Mouse (Mus musculus) forebrain, embryonic 11.5 days (tissue): ENCODE results near the gene Oxsm. TPM values are rescaled to one million over a fixed set of nuclear protein-coding genes. Genes with fewer than 3 reads are reported as not detected.
A peak's percentile ranks its signal among the peaks of the same experiment; 100 is the strongest.

Experiments
- ATAC-seq: fragments of 200-750 bp; cut with Nextera tagmentation; replicated peaks from 2 replicates; pipeline ENCODE4 v1.8.0; 2017; ENCODE audit warnings: moderate TSS enrichment; ENCODE audit not compliant: low FRiP score
- DNase-seq: peaks from one replicate; pipeline ENCODE4 v3.0.0-alpha.2; 2017; ENCODE audit warnings: low spot score
- H3K27ac ChIP-seq: fragments of 300-500 bp; sonication (generic); 2 replicates; pipeline ENCODE4 v1.5.1; 2014; ENCODE audit warnings: low read depth, low read length
- H3K27me3 ChIP-seq: fragments of 300-500 bp; sonication (generic); 2 replicates; pipeline ENCODE4 v1.6.1; 2014; ENCODE audit warnings: mild to moderate bottlenecking, low read length, mixed read lengths; ENCODE audit not compliant: control insufficient read depth, insufficient read depth
- H3K36me3 ChIP-seq: fragments of 300-500 bp; sonication (generic); 2 replicates; pipeline ENCODE4 v1.6.1; 2014; ENCODE audit warnings: mild to moderate bottlenecking, low read length, moderate library complexity, mixed read lengths; ENCODE audit not compliant: control insufficient read depth, insufficient read depth
- H3K4me1 ChIP-seq: fragments of 300-500 bp; sonication (generic); replicated peaks from 2 replicates; pipeline ENCODE4 v1.6.1; 2014; ENCODE audit warnings: low read length, mixed read lengths; ENCODE audit not compliant: control insufficient read depth, insufficient read depth
- H3K4me2 ChIP-seq: fragments of 300-500 bp; sonication (generic); 2 replicates; pipeline ENCODE4 v1.6.1; 2014; ENCODE audit warnings: low read depth, mild to moderate bottlenecking, low read length, moderate library complexity, mixed read lengths; ENCODE audit not compliant: severe bottlenecking
- H3K4me3 ChIP-seq: fragments of 300-500 bp; sonication (generic); 2 replicates; pipeline ENCODE4 v1.5.1; 2014; ENCODE audit warnings: low read depth, low read length
- H3K9ac ChIP-seq: fragments of 300-500 bp; sonication (generic); 2 replicates; pipeline ENCODE4 v1.6.1; 2014; ENCODE audit warnings: low read length
- H3K9me3 ChIP-seq: fragments of 300-500 bp; sonication (generic); 2 replicates; pipeline ENCODE4 v1.6.1; 2016; ENCODE audit warnings: low read length, mixed read lengths; ENCODE audit not compliant: control insufficient read depth
- WGBS: fragments of 180-500 bp; shearing (Covaris S2); extraction: QIAGEN DNeasy Blood & Tissue Kit; methylation state at CpG from one replicate; pipeline ENCODE4 v1.1.7; 2014; 5-methylcytosine and 5-hydroxymethylcytosine counted together
- polyA plus RNA-seq: library from polyadenylated mRNA; unstranded; fragments of >200 nt; fragmentation: Nextera tagmentation; extraction: Ambion mirVana; gene quantifications from 2 replicates; pipeline ENCODE4 v1.2.1, GENCODE M21; 2014

Oxsm gene
- polyA plus RNA-seq, 1 experiment from 2014 or later, result 1.1 TPM

DNA sequence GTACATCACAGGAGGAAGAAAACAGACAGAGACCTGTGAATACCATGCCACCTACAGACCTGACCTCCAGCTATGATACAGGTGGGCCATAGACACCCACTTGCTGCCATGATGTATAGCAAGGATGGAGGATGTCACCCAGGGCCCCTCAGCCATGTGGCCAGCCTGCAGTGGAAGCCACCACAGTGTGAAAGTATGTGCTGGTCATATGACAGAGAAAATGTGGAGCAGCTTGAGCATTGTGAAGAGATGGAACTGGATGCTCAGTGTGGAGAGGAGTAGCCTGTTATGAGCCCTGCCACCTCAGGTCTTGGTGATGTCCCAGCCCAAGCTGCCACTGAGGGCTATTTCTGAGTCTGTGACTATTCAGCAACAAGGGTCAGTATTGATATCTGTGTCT is 19.0 kb downstream of the Oxsm start:
- DNase-seq (no peak), ATAC-seq (no peak)
- Histone ChIP-seq H3K4me3 (no peak overlapping the region), H3K27me3 (no peaks in the 10 kb centered on the region), H3K9me3 (no peaks in the 10 kb centered on the region), H3K27ac (no peak overlapping the region), H3K36me3 (no peaks in the 10 kb centered on the region), H3K9ac (no peak overlapping the region), H3K4me2 (no peak overlapping the region), H3K4me1 (no peaks in the 10 kb centered on the region)

DNA sequence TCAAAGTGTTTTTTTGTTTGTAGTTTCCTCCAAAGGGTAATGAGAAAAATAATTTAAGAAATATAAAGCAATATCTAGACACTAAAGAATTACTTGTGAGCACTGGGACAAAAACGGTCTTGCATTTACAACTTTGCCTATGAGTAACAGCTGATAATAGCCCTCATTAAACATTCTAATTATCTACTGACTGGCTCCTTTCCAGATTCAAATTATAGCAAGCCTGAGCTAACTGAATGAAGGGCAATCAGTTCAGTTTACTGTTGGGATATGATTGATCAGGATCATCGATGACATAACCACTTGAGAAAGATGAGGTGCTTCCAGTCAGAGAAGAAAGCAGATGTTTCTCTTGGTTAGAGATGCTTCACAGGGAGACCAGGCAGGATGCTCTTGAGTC is 20.2 kb downstream of the Oxsm start:
- Histone ChIP-seq H3K4me3 (no peak overlapping the region), H3K9me3 (no peaks in the 10 kb centered on the region), H3K27me3 (no peaks in the 10 kb centered on the region), H3K36me3 (no peaks in the 10 kb centered on the region), H3K27ac (no peak overlapping the region), H3K4me2 (no peak overlapping the region), H3K9ac (no peak overlapping the region), H3K4me1 (no peaks in the 10 kb centered on the region)
- WGBS, result 82% methylated on average over 2 of the region's 2 CpGs
- ATAC-seq, result no peak
- DNase-seq, result no peak

DNA sequence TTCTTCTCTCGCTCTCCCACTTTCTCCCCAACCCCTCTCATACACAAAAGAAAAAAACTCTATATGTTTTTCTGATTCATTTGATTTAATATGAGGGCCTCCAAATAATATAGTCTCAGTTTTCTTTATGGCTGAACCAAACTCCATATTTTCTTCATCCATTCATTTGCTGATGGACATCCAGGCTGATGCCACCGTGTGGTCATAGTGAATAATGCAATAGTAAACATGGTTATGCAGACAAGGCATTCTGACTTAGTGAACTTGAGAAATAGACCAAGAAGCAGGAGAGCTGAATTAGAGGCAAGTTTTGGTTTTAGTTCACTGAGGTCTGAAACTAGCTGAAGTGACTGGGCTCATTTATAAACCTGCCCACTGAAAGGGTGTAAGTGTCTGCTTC is 30.6 kb downstream of the Oxsm start:
- ATAC-seq (0 out of 2 replicates have a peak, but pooled peaks have one; percentile 10), DNase-seq (no peak)
- Histone ChIP-seq H3K9me3 (no peaks in the 10 kb centered on the region), H3K27ac (no peak overlapping the region), H3K4me1 (no peaks in the 10 kb centered on the region), H3K4me3 (no peak overlapping the region), H3K27me3 (no peaks in the 10 kb centered on the region), H3K9ac (no peak overlapping the region), H3K4me2 (no peak overlapping the region), H3K36me3 (no peaks in the 10 kb centered on the region)
- 58% methylated on average over 2 of the region's 2 CpGs for WGBS

DNA sequence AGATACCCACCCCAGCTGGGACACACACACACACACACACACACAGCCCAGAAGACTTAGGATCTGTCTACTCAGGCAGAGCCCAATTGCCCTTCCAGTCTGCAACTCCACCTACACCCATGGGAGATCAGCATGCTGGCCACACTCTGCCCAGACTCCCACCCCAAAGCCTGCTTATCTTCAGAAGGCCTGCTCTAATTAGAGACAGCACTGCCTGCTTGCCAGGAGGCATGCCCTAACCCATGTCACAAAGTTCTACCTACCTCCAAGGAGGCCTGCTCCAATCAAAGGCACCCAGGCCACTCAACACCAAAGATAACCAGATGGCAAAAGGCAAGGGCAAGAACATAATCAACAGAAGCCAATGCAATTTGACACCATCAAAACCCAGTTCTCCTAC is 41.9 kb downstream of the Oxsm start:
- ATAC-seq, result no peak
- Histone ChIP-seq H3K4me1 (no peaks in the 10 kb centered on the region), H3K9ac (no peak overlapping the region), H3K27me3 (no peaks in the 10 kb centered on the region), H3K4me3 (no peak overlapping the region), H3K36me3 (no peaks in the 10 kb centered on the region), H3K9me3 (no peaks in the 10 kb centered on the region), H3K27ac (no peak overlapping the region), H3K4me2 (no peak overlapping the region)
- DNase-seq, result no peak

DNA sequence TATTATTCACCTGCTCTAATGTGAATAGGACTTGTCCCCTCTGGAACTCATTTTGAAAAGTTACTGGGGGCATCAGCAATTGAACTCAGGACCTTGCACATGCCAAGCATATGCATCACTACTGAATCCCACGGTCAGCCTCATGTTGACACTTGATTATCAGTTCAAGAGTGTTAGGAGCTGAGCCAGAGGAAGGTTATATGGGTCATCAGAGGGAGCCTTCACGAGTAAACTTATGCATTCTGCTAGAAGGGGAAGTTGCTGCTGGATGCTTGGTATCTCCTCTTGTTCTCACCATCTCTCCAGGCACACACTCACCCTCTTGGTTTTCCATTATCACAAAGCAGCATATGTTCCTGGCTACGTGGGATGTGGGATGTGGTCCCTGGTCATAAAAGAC is 47.9 kb downstream of the Oxsm start:
- H3K9ac ChIP-seq, result no peak overlapping the region
- H3K9me3 ChIP-seq, result no peaks in the 10 kb centered on the region
- no peak overlapping the region for H3K4me2 ChIP-seq
- peak overlapping the region; percentile 79; the same call in 1 of the 2 replicates for H3K27ac ChIP-seq
- no peaks in the 10 kb centered on the region for H3K36me3 ChIP-seq
- DNase-seq (no peak), ATAC-seq (peak; percentile 44)
- H3K4me3 ChIP-seq, result no peak overlapping the region
- H3K27me3 ChIP-seq, result no peaks in the 10 kb centered on the region
- H3K4me1 ChIP-seq, result peaks cover 4% of the 10 kb centered on the region; the same call in 1 of the 2 replicates
- 46% methylated on average over 3 of the region's 3 CpGs for WGBS

DNA sequence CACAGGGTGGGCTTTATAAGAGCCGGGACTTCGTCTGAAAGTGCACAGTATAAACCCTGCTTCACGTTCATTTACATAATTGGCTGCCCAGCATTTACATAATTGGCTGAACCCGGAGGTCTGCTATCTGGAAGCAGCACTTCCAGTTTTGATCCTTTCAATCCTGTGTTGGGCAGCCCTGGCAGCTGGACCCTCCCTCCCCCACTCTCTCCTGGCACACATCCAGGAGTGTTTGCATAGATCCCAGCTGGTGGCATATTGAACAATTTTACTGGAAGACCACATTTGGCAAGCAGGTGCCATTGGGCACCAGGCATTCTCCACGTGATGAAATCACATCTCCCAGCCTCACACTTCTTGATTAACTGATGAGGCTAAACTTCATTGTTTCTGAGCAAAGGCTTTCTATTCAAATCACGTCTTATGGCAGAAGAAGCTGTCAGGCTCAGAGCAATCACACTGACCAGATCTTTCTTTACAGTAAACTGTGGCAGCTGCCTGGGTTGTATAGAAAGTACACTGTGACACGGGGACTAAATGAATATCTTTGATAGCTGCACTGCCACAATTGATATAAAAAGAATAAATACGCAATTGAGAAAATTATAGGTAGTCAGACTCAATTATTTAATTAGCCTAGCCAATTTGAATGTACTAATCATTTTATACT is 48.5 kb downstream of the Oxsm start:
- ATAC-seq, result peak; percentile 98
- peak overlapping the region; percentile 88 for H3K27ac ChIP-seq
- DNase-seq, result peak; percentile 95
- H3K27me3 ChIP-seq, result no peaks in the 10 kb centered on the region
- H3K9ac ChIP-seq, result no peak overlapping the region
- WGBS, result 13% methylated on average over 8 of the region's 8 CpGs
- peaks cover 4% of the 10 kb centered on the region; the same call in 1 of the 2 replicates for H3K4me1 ChIP-seq
- H3K4me3 ChIP-seq, result no peak overlapping the region
- H3K9me3 ChIP-seq, result no peaks in the 10 kb centered on the region
- H3K4me2 ChIP-seq, result peak overlapping the region; percentile 19; the same call in 1 of the 2 replicates
- H3K36me3 ChIP-seq, result no peaks in the 10 kb centered on the region

DNA sequence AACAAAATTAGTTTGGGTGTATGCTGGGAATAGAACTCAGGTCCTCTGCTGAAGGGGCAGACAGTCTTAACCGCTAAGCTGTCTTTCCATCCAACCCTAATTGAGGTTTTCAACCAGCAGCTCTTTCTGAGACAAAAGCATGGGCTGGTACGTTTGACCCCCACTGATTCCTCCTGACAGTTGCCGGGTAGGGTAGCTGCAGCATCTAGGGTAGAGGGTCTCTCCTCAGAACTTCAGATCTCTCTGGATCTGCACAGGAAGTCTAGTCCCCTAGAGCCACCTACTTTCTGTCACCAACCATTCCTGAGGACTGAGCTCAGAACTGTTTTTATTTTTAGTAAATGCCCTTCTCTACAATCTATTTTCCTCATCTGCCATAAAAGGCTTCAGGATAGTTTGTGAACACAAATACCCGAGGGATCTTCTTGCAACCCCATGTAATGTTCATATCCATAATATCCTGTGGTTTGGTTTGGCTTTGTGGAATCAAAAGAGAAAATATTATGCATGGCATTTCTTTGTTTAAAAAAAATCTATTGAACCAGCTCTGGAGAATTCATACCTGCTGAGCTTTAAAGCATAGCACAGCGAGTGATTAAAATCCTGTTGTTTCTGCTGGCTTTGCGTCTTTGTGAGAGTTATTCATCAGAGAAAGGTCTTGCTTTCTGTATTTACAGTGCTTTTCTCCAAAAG is 49.2 kb downstream of the Oxsm start:
- Histone ChIP-seq H3K9me3 (no peaks in the 10 kb centered on the region), H3K4me3 (no peak overlapping the region), H3K27me3 (no peaks in the 10 kb centered on the region), H3K4me1 (peaks cover 4% of the 10 kb centered on the region; the same call in 1 of the 2 replicates), H3K9ac (peak overlapping the region; percentile 29; the same call in 1 of the 2 replicates), H3K27ac (peak overlapping the region; percentile 88), H3K36me3 (no peaks in the 10 kb centered on the region), H3K4me2 (peak overlapping the region; percentile 21; the same call in 1 of the 2 replicates)
- WGBS, result 9% methylated on average over 6 of the region's 6 CpGs
- DNase-seq (peak; percentile 64), ATAC-seq (peak; percentile 39)

DNA sequence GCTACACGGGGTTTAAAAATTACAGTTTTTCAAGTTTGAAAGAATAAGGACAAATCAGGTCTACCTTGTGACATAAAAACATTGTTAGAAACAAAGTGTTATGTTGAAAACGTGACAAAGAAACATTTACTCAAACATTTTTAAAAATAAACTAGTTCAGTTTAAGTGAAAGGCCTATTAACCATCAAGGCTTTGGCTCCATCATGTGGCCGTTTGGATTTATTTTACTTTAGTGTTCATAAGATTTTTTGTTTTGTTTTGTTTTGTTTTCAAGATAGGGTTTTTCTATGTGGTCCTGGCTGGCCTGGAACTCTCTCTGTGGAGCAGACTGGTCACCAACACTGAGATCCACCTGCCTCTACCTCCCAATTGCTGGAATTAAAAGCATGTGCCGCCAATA is 53.1 kb downstream of the Oxsm start:
- Histone ChIP-seq H3K4me3 (no peak overlapping the region), H3K4me1 (peaks cover 4% of the 10 kb centered on the region; the same call in 1 of the 2 replicates), H3K27me3 (no peaks in the 10 kb centered on the region), H3K9me3 (no peaks in the 10 kb centered on the region; the same call in 1 of the 2 replicates), H3K4me2 (no peak overlapping the region), H3K27ac (no peak overlapping the region), H3K9ac (no peak overlapping the region), H3K36me3 (no peaks in the 10 kb centered on the region)
- WGBS, result 65% methylated on average over 4 of the region's 4 CpGs
- no peak for ATAC-seq
- no peak for DNase-seq
